Mouse (Mus musculus): ENCODE results near the gene Pygm. TPM values are rescaled to one million over a fixed set of nuclear protein-coding genes. Genes with fewer than 3 reads are reported as not detected.

Pygm gene
- polyA plus RNA-seq, 2 experiments from 2014 or later, result 3.7 to 8.0 TPM

DNA sequence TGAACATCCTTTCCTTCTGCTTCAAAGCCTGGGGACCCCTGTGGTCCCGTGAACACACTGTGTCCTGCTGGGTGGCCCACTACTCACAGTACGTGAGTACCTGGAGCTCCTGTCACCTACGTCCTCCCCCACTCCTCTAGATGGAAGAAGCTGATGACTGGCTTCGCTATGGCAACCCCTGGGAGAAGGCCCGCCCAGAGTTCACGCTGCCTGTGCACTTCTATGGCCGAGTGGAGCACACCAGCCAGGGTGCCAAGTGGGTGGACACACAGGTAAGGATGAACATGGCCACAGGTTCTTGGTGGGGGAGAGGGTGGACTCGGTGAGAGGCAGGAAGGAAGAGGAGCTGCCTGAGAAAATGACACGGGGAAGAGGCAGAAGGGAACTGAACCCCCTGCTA, 2.0 kb downstream of the Pygm start:
- no peak for ATAC-seq

- no peak for ATAC-seq
These were observed 3.8 kb downstream of the Pygm start for GRCm38 (mm10) chr19:6388006-6388405.

- peak; percentile 74 for ATAC-seq
These were observed 5.6 kb downstream of the Pygm start for GRCm38 (mm10) chr19:6389803-6390202.

DNA sequence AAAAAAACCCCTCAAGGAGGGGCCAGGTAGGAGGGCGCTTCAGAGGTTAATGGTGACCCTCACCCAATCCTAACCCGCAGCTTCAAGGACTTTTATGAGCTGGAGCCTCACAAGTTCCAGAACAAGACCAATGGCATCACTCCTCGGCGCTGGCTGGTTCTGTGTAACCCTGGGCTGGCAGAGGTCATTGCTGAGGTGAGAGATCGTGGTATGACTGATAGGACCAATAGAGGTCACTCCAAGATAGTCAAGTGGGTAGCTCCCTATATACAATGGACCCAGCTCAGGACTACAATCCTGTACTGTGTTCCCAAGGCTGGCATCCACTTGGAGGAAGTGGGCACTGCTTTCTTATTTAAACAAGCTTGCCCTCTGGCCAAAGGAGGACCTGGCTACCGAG, 6.1 kb downstream of the Pygm start:
- no peak for ATAC-seq

DNA sequence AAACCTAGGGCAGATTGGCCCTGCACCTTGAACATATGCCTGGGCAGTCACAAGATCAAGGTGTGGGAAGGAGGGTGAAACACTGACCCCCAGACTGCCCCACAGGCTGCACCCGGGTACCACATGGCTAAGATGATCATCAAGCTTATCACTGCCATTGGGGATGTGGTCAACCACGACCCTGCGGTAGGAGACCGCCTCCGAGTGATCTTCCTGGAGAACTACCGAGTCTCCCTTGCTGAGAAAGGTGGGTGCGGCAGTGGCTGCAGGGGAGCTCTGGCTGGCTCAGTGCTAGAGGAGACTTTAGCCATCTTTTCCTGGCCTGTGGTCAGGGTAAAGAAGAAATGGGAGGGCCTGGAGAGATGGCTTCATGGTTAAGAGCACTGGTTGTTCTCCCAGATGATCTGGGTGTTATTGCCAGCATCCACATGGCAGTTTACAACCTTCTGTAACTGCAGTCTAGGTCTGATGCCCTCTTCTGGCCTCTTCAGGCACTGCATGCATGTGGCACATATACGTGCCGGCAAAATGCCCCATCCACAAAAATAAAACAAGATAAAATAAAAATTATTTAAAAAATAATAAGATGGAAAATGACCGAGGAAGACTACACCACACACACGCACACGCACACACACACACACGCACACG, 8.7 kb downstream of the Pygm start:
- ATAC-seq, result no peak

DNA sequence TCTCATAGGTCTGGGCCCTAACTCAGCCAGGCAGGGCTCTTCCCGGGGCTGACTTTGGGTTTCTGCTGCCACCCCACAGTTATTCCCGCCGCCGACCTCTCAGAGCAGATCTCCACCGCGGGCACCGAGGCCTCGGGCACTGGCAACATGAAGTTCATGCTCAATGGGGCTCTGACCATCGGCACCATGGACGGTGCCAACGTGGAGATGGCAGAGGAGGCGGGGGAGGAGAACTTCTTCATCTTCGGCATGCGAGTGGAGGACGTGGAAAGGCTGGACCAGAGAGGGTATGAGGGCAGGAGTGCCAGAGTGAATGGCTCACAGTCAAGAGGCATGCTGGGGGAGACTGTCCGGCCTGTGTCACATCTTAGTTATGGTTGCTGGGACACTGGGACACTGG, 9.4 kb downstream of the Pygm start:
- ATAC-seq, result no peak

GRCm38 (mm10) chr19:6396237-6396636, 12.0 kb downstream of the Pygm start:
- no peak for ATAC-seq

DNA sequence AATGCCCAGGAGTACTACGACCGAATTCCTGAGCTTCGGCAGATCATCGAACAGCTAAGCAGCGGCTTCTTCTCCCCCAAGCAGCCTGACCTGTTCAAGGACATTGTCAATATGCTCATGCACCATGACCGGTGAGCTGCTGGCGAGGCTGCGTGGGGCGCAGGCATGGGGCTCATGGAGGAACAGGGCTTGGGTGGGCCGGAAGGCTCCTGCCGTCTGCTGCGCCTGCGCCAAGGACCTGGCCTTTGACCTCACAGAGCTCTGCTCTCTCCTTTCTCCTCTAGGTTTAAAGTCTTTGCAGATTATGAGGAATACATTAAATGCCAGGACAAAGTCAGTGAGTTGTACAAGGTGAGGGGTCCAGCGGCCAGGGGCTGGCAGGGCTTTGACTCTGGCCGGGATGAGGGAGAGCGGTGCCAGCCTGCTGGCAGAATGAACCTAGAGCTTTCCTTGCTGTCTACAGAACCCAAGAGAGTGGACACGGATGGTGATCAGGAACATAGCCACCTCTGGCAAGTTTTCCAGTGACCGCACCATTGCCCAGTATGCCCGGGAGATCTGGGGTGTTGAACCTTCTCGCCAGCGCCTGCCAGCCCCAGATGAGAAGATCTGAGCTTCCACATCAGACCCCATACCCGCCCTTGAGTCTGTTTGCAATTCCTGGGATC, 13.5 kb downstream of the Pygm start:
- ATAC-seq, result no peak

GRCm38 (mm10) chr19:6398447-6399284, 14.5 kb downstream of the Pygm start:
- peak; percentile 41 for ATAC-seq

- peak; percentile 67 for ATAC-seq
These were observed 15.3 kb downstream of the Pygm start, which contains the start of gene Rasgrp2 for GRCm38 (mm10) chr19:6399285-6400095. TSS of gene Rasgrp2 (plus strand) at chr19:6399340.

GRCm38 (mm10) chr19:6400096-6401086, 16.2 kb downstream of the Pygm start:
- ATAC-seq, result peak; percentile 37

DNA sequence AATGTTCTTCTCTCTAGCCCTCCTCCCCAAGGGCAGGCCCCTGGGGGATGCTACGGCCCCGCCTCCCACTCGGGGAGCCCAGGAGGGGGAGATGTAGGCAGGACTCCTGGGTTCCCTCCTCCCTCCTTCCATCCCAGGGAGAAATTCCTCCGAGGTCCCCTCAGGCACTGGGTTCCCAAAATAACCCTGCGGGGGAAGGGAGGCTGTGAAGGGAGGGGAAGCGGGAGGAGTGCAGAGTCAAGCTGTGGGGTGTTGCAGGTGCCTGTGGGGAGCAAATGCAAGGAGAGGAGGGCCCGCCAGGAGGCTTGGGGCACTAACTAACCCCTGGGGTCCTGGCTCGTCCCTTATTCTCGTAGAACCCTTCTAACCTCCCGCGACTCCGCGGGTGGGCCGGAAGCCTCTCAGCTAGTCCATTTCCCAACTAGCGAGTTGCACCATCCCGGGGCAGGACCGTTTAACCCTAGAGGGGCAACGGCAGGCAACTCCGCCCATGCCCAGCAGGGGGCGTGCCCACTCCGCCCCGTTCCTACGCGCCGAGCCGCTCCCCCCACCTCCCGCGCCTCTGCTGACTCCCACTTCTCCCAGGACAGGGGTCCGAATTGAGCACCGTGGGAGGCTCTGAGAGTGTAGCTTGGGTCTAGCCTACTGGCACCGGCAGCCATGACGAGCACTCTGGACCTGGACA, 17.1 kb downstream of the Pygm start:
- peak; percentile 16 for ATAC-seq

- no peak for ATAC-seq
These were observed 17.8 kb downstream of the Pygm start for GRCm38 (mm10) chr19:6401951-6402350.

DNA sequence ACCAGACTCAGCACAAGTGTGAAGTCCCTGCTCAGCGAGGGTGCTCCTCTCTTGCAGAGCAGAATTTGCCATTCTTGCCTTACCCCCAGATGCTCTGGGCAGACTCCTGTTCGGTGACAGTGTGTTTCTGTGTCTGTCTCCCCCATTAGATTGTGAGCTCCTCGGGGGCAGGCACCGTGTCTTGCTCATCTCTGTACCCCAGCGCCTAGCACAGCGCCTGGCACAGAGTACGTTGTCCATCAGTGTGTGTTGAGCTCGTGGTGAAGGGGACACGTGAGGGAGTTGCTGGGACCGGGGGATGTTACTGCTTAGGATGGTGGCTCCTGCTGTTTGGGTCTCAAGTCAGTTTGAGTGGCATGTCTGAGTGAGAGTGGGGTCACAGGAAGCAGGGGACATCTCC, 19.7 kb downstream of the Pygm start:
- ATAC-seq, result no peak

DNA sequence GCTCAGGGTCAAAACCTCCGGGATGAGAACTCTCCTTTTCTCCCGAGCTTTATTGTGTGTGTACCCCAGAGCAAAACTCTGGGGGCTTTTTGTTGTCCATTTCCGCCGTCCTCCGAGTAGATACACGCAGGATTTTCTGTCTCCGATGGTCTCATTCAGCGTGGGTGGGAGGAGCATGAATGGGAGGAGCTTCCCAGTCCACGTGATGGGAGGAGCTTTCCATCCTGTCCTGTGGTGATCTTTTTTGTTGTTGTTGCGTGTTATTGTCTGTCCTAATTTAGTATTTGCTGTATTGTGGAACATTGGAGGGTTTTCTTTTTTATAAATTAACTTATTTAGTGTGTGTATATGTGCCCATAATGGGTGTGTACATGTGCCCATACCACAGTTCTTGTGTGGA, 21.2 kb downstream of the Pygm start:
- no peak for ATAC-seq

- ATAC-seq, result no peak
These were observed 22.9 kb downstream of the Pygm start for GRCm38 (mm10) chr19:6407109-6407508.

DNA sequence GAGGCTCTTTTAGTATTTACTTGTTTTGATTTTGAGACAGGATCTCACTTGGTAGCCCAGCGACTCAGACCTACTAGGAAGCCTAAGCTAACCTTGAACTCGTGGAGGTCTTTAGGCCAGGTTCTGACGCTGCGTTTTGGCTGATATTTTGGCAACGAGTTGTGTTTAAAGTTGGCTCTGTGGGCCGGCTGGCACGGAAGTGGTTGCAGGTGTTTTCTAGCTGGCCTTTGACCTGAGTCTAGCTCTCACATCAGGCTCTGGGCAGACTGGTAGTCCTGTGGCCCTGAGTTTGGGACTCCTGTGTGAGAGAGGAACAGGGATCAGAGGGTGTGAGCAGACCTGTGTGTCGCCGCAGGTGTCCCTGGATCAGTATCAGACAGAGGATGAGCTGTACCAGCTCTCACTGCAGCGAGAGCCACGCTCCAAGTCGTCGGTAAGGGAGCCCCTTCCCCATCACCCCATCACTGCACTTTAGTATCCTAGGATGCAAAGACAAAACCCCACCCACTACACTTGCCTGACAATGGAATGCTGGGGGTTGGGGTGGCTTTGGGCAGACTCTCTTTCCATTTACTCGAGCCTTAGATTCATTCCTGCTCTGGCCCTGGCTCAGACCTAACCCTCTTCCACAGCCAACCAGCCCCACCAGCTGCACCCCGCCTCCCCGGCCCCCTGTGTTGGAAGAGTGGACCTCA, 23.8 kb downstream of the Pygm start:
- no peak for ATAC-seq

- ATAC-seq, result no peak
These were observed 24.6 kb downstream of the Pygm start for GRCm38 (mm10) chr19:6408749-6409148.

DNA sequence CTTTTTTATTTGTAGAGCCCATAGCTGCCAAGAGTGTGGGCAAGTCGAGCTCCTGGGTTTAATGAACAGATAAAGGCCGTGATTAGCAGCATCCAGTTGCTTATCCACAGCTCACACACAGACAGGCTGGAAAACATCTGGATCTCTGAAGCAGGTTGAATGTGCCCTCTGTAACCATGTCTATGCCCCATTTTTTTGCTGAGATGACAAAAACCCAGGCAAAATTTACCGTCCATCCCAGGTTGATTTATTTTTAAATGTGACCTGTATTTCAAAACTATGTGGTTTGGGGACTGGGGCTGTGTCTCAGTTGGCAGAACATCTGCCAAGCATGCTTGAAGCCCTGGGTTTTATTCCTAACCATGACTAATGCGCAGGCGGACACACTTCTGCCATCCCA, 25.0 kb downstream of the Pygm start:
- no peak for ATAC-seq

- ATAC-seq, result no peak
These were observed 25.7 kb downstream of the Pygm start for GRCm38 (mm10) chr19:6409936-6410335.

All from activated CD4-positive, CD25-positive, alpha-beta regulatory T cell, adult 4 months (primary cell).